Mouse (Mus musculus) bone marrow, adult 2 months (tissue): ENCODE measurements at regions not wholly inside any gene's neighbourhood (a gene's known extent, or its start where the extent isn't known, plus 50 kb on each side); places are given as distances from the start of the nearest gene placed in this dataset.

Source experiments
- H3K27ac ChIP-seq: fragments of 200-500 bp; 2 replicates; pipeline ENCODE4 v1.5.1; 2012; ENCODE audit warnings: low read depth, mild to moderate bottlenecking, control low read depth, inconsistent platforms, low read length; ENCODE audit not compliant: control insufficient read depth, poor library complexity, insufficient read depth
- H3K4me1 ChIP-seq: fragments of 200-500 bp; 2 replicates; pipeline ENCODE4 v1.6.1; 2011; ENCODE audit warnings: low read length; ENCODE audit not compliant: control insufficient read depth, insufficient read depth
- H3K4me3 ChIP-seq: fragments of 200-500 bp; replicated peaks from 2 replicates; pipeline ENCODE3; 2011; ENCODE audit warnings: mild to moderate bottlenecking, low read depth, low read length, control low read depth; ENCODE audit not compliant: control insufficient read depth
- CTCF ChIP-seq: fragments of 200-500 bp; IDR thresholded peaks from 2 replicates; pipeline ENCODE4 v1.5.1; 2011; ENCODE audit warnings: low read length, control low read depth; ENCODE audit not compliant: control insufficient read depth, insufficient read depth
- POLR2A ChIP-seq: fragments of 200-500 bp; IDR thresholded peaks from 2 replicates; pipeline ENCODE4 v1.6.1; 2011; ENCODE audit warnings: low read depth, mild to moderate bottlenecking, control low read depth, low read length, borderline replicate concordance; ENCODE audit not compliant: control insufficient read depth
- WGBS: fragments of 180-500 bp; shearing (Covaris S2); methylation state at CpG from one replicate; pipeline ENCODE4 v1.1.7; 2018; 5-methylcytosine and 5-hydroxymethylcytosine counted together

GRCm38 (mm10) chr10:37314746-37315430, 176.2 kb upstream of the Marcks start:
- TF ChIP-seq POLR2A (no peak), CTCF (no peak)
- Histone ChIP-seq H3K4me3 (no peak overlapping the region), H3K27ac (no peak overlapping the region), H3K4me1 (peaks cover 4% of the 10 kb centered on the region)
- 31% methylated on average over 5 of the region's 5 CpGs for WGBS

GRCm38 (mm10) chr10:37313461-37313860, 174.7 kb upstream of the Marcks start:
- TF ChIP-seq CTCF (no peak), POLR2A (no peak)
- no peak overlapping the region for H3K4me3 ChIP-seq
- no peak overlapping the region for H3K27ac ChIP-seq
- peaks cover 4% of the 10 kb centered on the region for H3K4me1 ChIP-seq

- TF ChIP-seq POLR2A (no peak), CTCF (no peak)
- Histone ChIP-seq H3K4me1 (peaks cover 3% of the 10 kb centered on the region; the same call in 1 of the 2 replicates), H3K4me3 (no peak overlapping the region), H3K27ac (no peak overlapping the region)
- 86% methylated on average over 2 of the region's 2 CpGs for WGBS
Measured at GRCm38 (mm10) chr10:37310266-37310945, 171.7 kb upstream of the Marcks start.

- Histone ChIP-seq H3K4me1 (no peaks in the 10 kb centered on the region), H3K27ac (no peak overlapping the region), H3K4me3 (no peak overlapping the region)
- TF ChIP-seq POLR2A (no peak), CTCF (no peak)
- 36% methylated on average over 2 of the region's 2 CpGs for WGBS
Measured at GRCm38 (mm10) chr10:37304656-37305055, 165.9 kb upstream of the Marcks start.

GRCm38 (mm10) chr10:37300181-37300889, 161.6 kb upstream of the Marcks start:
- H3K4me3 ChIP-seq = no peak overlapping the region
- no peak for TF ChIP-seq CTCF
- no peak for TF ChIP-seq POLR2A
- no peaks in the 10 kb centered on the region for H3K4me1 ChIP-seq
- H3K27ac ChIP-seq = no peak overlapping the region
- WGBS = 89% methylated on average over 5 of the region's 5 CpGs

GRCm38 (mm10) chr10:37298689-37299421, 160.1 kb upstream of the Marcks start:
- WGBS = 85% methylated on average over 4 of the region's 4 CpGs
- no peak overlapping the region for H3K27ac ChIP-seq
- H3K4me3 ChIP-seq = no peak overlapping the region
- no peaks in the 10 kb centered on the region for H3K4me1 ChIP-seq
- no peak for TF ChIP-seq POLR2A

- Histone ChIP-seq H3K27ac (no peak overlapping the region), H3K4me1 (no peaks in the 10 kb centered on the region), H3K4me3 (no peak overlapping the region)
- TF ChIP-seq CTCF (no peak), POLR2A (no peak)
Measured at GRCm38 (mm10) chr10:37294231-37294630, 155.5 kb upstream of the Marcks start.

- Histone ChIP-seq H3K4me1 (no peaks in the 10 kb centered on the region), H3K27ac (no peak overlapping the region), H3K4me3 (no peak overlapping the region)
- no peak for TF ChIP-seq POLR2A
- TF ChIP-seq CTCF = no peak
- WGBS = 65% methylated on average over 1 of the region's 1 CpGs
Measured at GRCm38 (mm10) chr10:37293292-37293691, 154.6 kb upstream of the Marcks start.
